Mouse (Mus musculus) layer of hippocampus, adult 9-10 months (tissue): ENCODE measurements at regions not wholly inside any gene's neighbourhood (a gene's known extent, or its start where the extent isn't known, plus 50 kb on each side); places are given as distances from the start of the nearest gene placed in this dataset.

ENCODE experiments used
- DNase-seq: peaks from one replicate; pipeline ENCODE4 v3.0.0; 2022; ENCODE audit warnings: low spot score

DNA sequence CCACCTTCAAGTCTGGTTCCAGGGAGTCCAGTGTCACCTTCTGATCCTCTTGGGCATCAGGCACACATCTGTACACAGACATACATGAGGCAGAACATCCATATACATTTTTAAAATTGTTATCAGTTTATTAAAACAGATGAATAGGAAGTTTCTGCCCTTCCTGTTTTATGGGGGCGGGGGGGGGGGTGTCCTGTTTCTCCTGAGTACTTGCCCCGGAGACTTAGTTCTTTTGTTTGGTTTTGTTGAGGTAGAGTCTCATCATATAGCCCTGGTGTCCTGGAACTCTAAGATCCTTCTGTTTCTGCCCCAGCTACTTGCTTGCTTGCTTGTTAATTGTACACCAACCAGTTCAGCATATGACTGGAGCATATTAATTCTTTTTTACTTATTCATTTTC lies 85.0 kb upstream of the Xpo1 start:
- DNase-seq = no peak

DNA sequence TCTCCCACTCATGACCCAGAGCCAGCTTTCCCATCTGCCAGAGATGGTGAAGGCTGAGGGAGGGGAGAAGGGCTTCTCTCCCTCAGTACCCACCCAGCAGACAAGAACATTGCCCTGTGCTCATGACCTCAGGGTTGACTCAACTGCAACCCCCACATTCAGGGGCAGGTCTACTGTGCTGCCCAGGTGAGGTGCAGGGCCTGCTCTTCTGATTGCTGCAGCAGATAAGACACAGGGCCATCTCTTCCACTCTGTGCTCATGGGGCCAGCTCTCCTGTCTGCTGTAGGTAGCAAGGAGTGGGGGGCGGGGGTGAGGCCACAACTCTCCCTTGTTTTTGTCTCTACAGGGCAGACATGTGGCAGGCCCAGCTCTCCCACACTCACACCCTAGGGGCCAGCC lies 84.1 kb upstream of the Xpo1 start:
- no peak for DNase-seq

DNA sequence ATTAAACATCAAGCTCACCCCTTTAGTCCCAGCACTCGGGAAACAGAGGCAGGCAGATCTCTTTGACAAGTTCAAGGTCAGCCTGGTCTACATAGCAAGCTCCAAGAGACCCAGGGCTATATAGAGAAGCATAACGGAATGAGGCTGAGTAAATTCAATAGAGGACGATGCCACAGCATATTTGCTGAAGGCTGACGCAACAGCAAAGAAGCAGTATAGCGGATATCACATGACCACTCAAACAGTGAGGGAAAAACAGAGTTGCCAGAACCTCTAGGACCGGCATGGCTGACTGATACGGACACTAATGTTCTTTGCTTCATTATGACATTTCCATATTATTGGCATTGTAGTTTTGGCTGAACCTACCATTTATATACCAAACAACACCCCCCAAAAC lies 74.2 kb upstream of the Xpo1 start:
- no peak for DNase-seq

DNA sequence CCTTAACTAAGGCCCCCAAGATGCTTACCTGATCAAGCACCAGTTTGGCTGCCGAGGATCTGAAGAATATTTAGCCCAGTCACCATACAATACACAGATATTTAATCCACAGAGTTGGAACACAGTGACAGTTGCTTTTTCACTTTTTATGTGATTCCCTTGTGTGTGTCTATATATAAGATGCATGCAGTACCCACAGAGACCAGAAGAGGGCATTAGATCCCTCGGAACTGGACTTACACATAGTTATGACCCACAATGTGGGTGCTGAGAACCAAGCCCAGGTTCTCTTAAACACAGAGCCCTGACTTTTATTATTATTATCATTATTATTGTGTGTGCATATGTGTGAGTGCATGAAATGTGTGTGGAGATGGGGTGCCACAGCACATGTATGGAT lies 70.6 kb upstream of the Xpo1 start:
- no peak for DNase-seq

DNA sequence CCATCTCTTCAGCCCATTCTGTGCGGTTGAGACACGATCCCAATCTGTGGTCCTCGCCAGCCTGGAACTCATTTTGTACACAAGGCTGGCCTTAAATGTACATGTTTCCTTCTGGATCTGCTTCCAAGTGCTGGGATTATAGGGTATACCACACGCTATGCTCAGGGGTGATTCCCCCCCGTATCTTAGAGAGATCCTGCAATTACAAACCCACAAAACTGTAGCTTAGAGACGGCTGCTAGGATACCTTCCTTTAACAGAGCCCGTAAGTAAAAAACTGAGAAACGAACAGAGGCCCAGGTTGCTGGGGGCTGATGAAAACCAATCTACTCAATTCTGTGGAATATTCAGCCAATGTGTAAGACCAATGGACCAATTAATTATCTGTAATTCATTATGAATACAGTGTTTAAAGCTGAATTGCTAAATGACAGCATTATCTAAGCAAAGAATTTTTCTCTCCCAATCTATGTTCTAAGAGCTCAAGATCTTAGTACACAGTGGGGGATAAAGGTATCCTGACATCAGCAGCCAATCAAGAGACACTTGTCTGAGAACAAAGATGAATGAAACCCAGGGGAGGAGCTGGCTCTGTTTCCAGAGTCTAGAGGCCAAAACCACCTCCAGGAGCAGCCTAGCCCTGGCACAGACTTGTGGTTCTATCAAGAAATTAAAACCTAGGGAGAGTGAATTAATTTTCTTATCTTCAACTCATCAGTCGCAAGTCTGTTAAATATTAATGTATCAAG lies 54.0 kb upstream of the Xpo1 start:
- no peak for DNase-seq

DNA sequence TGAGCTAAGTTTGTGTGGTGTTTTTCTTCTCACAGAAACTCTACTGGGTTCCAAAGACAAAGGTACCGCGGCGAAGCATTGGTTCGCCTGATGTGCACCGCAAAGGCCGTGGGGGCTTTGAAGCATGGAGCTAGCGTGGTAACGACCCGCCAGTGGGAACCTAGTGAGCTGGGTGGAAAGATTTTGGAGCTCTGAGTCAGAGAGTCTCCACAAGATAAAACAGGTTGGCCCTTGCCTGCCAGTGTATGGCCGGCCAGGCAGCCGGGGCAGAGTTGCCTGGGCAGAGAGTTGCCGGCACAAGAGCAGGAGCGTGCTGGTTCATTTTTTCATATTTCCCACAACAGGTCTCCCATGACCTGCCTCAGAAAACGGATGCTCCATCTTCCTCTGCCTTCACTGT lies 52.3 kb upstream of the Xpo1 start:
- no peak for DNase-seq

DNA sequence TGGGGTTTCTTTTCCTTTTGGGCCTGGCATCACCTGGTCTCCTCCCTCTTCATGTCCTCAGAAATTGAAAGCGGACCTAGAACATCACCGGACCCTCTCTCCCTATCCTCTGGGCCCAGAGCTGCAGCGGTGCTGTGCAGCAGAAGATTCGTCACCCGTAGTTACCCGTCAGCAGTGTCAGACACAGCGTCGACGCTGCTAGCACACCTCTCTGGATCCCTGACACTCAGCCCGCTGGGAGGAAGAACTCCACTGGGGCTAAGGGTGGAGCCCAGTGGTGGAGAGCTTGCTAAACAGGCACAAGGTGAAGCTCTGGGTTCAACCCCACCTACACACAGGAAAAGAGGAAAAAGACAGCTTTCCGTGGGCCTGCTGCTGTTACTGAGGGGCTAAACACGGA lies 51.8 kb upstream of the Xpo1 start:
- DNase-seq = no peak
